Comparison of ENCODE assay signal across 8 mouse cellular contexts in genomic region chr5:112240761-112241160, GRCm38 (mm10). TPM values are rescaled to one million over a fixed set of nuclear protein-coding genes. Genes with fewer than 3 reads are reported as not detected.
DNase-seq lines count a peak whose midpoint lies in the region; ATAC-seq lines count a peak whose summit lies in the region.

No protein-coding gene starts in this region.

- H3K4me2 ChIP-seq in hindbrain, embryonic 13.5 days: no peak overlapping the region

- peak; percentile 12 for ATAC-seq in hindbrain, embryonic 13.5 days (ENCODE audit: low FRiP score)

- H3K4me1 ChIP-seq in hindbrain, embryonic 13.5 days (replicated peaks): peaks cover 48% of the 10 kb centered on the region

- no peak overlapping the region for H3K4me3 ChIP-seq in hindbrain, embryonic 13.5 days

- H3K9ac ChIP-seq in hindbrain, embryonic 13.5 days: no peak overlapping the region

- H3K36me3 ChIP-seq in hindbrain, embryonic 13.5 days: no peaks in the 10 kb centered on the region

- DNase-seq in Muller cell, postnatal 12 days (ENCODE audit: inconsistent ontology term): peak; percentile 80
- peak; percentile 95 to 97 for DNase-seq in cerebellum, postnatal 10 days
- peak; percentile 90 to 94 for DNase-seq in frontal cortex, postnatal 25 days (ENCODE audit: low spot score in 2 of 2)
- peak; percentile 91 to 93 for DNase-seq in layer of hippocampus, postnatal 14 days (ENCODE audit: low spot score in 2 of 2)
- peak; percentile 83 for DNase-seq in lung, postnatal 25 days (ENCODE audit: low spot score)
- peak; percentile 96 for DNase-seq in retina, embryonic 14.5 days (ENCODE audit: low spot score)
- peak; percentile 95 for DNase-seq in thymus, postnatal 4 days

- H3K27ac ChIP-seq in hindbrain, embryonic 13.5 days: no peak overlapping the region

- no peaks in the 10 kb centered on the region for H3K9me3 ChIP-seq in hindbrain, embryonic 13.5 days

- H3K27me3 ChIP-seq in hindbrain, embryonic 13.5 days: 0 out of 2 replicates have a peak, but pooled peaks cover 4% of the 10 kb centered on the region

- WGBS in hindbrain, embryonic 13.5 days: 1% methylated on average over 10 of the region's 10 CpGs

RNA-seq across cellular contexts. Expression of gene Cryba4, which starts 11.6 kb away (rescaled TPM):
- polyA plus RNA-seq in hindbrain, embryonic 13.5 days (2015; fragmentation: Nextera tagmentation; extraction: Ambion mirVana): 1.9 and 3.3 TPM in 2 replicates
- total RNA-seq in layer of hippocampus, postnatal 14 days (2021): 1 to 10 TPM; 1.1 to 1.8 TPM

RNA-seq across cellular contexts. Expression of gene Crybb1, which starts 14.9 kb away (rescaled TPM):
- polyA plus RNA-seq in hindbrain, embryonic 13.5 days (2015; fragmentation: Nextera tagmentation; extraction: Ambion mirVana): 5.2 and 5.5 TPM in 2 replicates
- 10 to 100 TPM; 16.1 to 17.5 TPM for total RNA-seq in layer of hippocampus, postnatal 14 days (2021)

RNA-seq across cellular contexts. Expression of gene Tpst2, which starts 35.7 kb away (rescaled TPM):
- polyA plus RNA-seq in hindbrain, embryonic 13.5 days (2015; fragmentation: Nextera tagmentation; extraction: Ambion mirVana): 26.9 and 30.0 TPM in 2 replicates
- 10 to 100 TPM; 41.1 to 43.0 TPM for total RNA-seq in layer of hippocampus, postnatal 14 days (2021)
